Mouse (Mus musculus) midbrain, postnatal 0 days (tissue): ENCODE measurements at regions not wholly inside any gene's neighbourhood (a gene's known extent, or its start where the extent isn't known, plus 50 kb on each side); places are given as distances from the start of the nearest gene placed in this dataset.

Experiments used
- ATAC-seq: fragments of 200-750 bp; cut with Nextera tagmentation; 2 replicates; pipeline ENCODE4 v1.8.0; 2017; ENCODE audit warnings: moderate number of reproducible peaks, mild to moderate bottlenecking, moderate TSS enrichment, moderate library complexity; ENCODE audit not compliant: low FRiP score
- DNase-seq: peaks from one replicate; pipeline ENCODE4 v3.0.0-alpha.2; 2015; ENCODE audit warnings: low spot score
- H3K27ac ChIP-seq: fragments of 300-500 bp; sonication (generic); 2 replicates; pipeline ENCODE4 v1.5.1; 2014; ENCODE audit warnings: low read depth, mild to moderate bottlenecking, low read length, mixed read lengths
- H3K27me3 ChIP-seq: fragments of 300-500 bp; sonication (generic); 2 replicates; pipeline ENCODE4 v1.6.1; 2014; ENCODE audit warnings: low read length, control low read depth, mixed read lengths; ENCODE audit not compliant: insufficient read depth
- H3K36me3 ChIP-seq: fragments of 300-500 bp; sonication (generic); 2 replicates; pipeline ENCODE4 v1.6.1; 2014; ENCODE audit warnings: low read length, control low read depth, mixed read lengths; ENCODE audit not compliant: insufficient read depth
- H3K4me1 ChIP-seq: fragments of 300-500 bp; sonication (generic); 2 replicates; pipeline ENCODE4 v1.6.1; 2014; ENCODE audit warnings: mild to moderate bottlenecking, control low read depth, antibody characterized with exemption, low read length, mixed read lengths; ENCODE audit not compliant: insufficient read depth
- H3K4me2 ChIP-seq: fragments of 300-500 bp; sonication (generic); 2 replicates; pipeline ENCODE4 v1.6.1; 2014; ENCODE audit warnings: low read depth, mild to moderate bottlenecking, low read length, mixed read lengths; ENCODE audit not compliant: poor library complexity, severe bottlenecking
- H3K4me3 ChIP-seq: fragments of 300-500 bp; sonication (generic); 2 replicates; pipeline ENCODE4 v1.5.1; 2014; ENCODE audit warnings: low read depth, mild to moderate bottlenecking, low read length, moderate library complexity
- H3K9ac ChIP-seq: fragments of 300-500 bp; sonication (generic); replicated peaks from 2 replicates; pipeline ENCODE4 v1.6.1; 2014; ENCODE audit warnings: mild to moderate bottlenecking, low read length, moderate library complexity, mixed read lengths; ENCODE audit not compliant: poor library complexity, severe bottlenecking
- H3K9me3 ChIP-seq: fragments of 300-500 bp; sonication (generic); 2 replicates; pipeline ENCODE4 v1.6.1; 2016; ENCODE audit warnings: low read length, control low read depth
- CTCF ChIP-seq: IDR thresholded peaks from 2 replicates; pipeline ENCODE4 v1.5.1; 2016; ENCODE audit warnings: antibody characterized with exemption, mild to moderate bottlenecking
- WGBS: fragments of 180-500 bp; shearing (Covaris S2); extraction: QIAGEN DNeasy Blood & Tissue Kit; methylation state at CpG from one replicate; pipeline ENCODE4 v1.1.7; 2014; 5-methylcytosine and 5-hydroxymethylcytosine counted together

GRCm38 (mm10) chr15:36914239-36915100, 93.1 kb downstream of the Zfp706 start:
- Histone ChIP-seq H3K27me3 (no peaks in the 10 kb centered on the region), H3K27ac (no peak overlapping the region), H3K4me1 (no peaks in the 10 kb centered on the region; the same call in 1 of the 2 replicates), H3K9ac (no peak overlapping the region), H3K4me2 (no peak overlapping the region), H3K9me3 (no peaks in the 10 kb centered on the region), H3K4me3 (no peak overlapping the region), H3K36me3 (no peaks in the 10 kb centered on the region)
- ATAC-seq: no peak
- TF ChIP-seq CTCF: no peak
- WGBS: 92% methylated on average over 11 of the region's 11 CpGs
- no peak for DNase-seq

DNA sequence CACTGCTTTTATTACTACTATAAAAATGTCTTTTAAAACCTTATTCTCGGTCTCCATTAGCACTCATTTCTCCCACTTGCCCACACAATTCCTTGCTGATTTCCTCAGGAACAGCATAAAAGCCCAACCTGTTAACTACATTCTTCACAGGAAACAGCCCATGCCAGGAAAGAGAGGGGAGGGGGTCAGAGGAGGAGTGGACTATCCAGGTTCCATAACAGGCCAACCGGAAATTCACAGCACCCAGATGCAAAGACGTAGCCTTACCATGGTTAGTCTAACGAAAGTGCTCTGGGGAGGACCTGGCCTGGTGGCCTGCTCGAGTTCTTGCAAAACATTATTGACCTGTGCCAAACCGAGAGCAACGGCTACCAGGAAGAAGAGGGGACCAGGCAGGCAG, 94.3 kb downstream of the Zfp706 start:
- Histone ChIP-seq H3K9ac (no peak overlapping the region), H3K27me3 (no peaks in the 10 kb centered on the region), H3K4me1 (no peaks in the 10 kb centered on the region; the same call in 1 of the 2 replicates), H3K4me2 (no peak overlapping the region), H3K27ac (no peak overlapping the region), H3K9me3 (no peaks in the 10 kb centered on the region), H3K4me3 (no peak overlapping the region), H3K36me3 (no peaks in the 10 kb centered on the region)
- DNase-seq (no peak), ATAC-seq (no peak)
- WGBS: 95% methylated on average over 7 of the region's 7 CpGs
- TF ChIP-seq CTCF: no peak

DNA sequence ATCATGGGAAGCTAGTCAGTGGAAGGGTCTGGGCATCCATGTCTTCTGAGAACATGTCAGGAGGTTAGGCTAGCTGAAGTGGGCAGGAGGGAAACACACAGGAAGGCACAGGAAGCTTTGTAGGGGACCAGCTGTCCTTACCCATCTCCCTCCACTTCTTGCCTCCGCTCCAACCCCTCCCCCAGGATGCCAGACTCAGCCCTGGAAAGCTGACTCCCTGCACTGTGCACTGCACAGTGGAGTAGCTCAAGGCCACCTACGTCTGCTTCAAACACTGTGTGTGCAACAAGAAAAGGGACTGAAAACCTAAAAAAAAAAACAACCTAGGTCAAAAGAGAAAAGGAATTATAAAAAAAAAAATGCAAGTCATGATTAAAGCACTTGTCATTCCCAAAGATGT, 97.3 kb downstream of the Zfp706 start:
- no peaks in the 10 kb centered on the region for H3K27me3 ChIP-seq
- DNase-seq: no peak
- no peak overlapping the region for H3K4me3 ChIP-seq
- no peaks in the 10 kb centered on the region for H3K9me3 ChIP-seq
- 68% methylated on average over 2 of the region's 2 CpGs for WGBS
- ATAC-seq: no peak
- H3K27ac ChIP-seq: no peak overlapping the region
- H3K36me3 ChIP-seq: no peaks in the 10 kb centered on the region
- no peak overlapping the region for H3K4me2 ChIP-seq
- no peak for TF ChIP-seq CTCF
- no peak overlapping the region for H3K9ac ChIP-seq
- H3K4me1 ChIP-seq: no peaks in the 10 kb centered on the region; the same call in 1 of the 2 replicates

DNA sequence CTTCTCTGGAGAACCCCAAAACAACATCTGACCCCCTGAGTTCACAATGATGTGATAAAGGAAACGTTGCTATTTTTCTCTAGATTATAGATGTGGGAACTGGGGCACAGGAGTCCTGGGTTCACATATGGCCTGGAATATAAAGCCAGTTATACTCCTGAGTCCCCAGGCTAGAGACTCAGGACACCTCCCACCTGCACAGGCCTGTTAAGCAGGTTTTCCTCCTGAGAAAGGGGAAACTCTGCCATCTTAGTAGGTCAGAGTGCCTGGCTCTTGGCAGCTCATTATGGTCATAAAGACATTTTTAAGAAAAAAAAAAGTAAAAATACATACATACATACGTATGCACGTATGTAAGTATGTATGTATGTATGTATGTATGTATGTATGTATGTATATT, 98.1 kb downstream of the Zfp706 start:
- Histone ChIP-seq H3K9me3 (no peaks in the 10 kb centered on the region), H3K27ac (no peak overlapping the region), H3K36me3 (no peaks in the 10 kb centered on the region), H3K4me1 (no peaks in the 10 kb centered on the region; the same call in 1 of the 2 replicates), H3K27me3 (no peaks in the 10 kb centered on the region), H3K4me2 (no peak overlapping the region), H3K4me3 (no peak overlapping the region), H3K9ac (no peak overlapping the region)
- ATAC-seq (no peak), DNase-seq (no peak)
- WGBS: 84% methylated on average over 3 of the region's 3 CpGs
- no peak for TF ChIP-seq CTCF

DNA sequence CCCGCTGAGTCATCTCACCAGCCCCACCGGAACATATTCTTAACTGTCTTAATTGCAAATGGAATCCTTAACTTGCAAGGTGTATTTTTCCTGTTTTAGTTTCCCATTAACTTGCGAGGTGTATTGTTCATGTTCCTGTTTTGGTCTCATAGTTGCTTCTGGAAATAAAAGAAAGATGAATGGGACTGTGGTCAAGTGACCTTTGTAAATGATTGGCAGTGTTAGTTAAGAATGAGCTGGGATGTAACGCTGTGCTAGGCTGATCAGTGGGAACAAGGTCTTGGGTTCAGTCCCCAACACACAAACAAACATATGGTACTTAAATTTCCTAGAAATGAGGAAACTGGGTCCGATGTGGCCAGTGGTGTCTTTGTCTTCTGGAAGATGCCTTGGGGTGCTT, 100.8 kb downstream of the Zfp706 start:
- Histone ChIP-seq H3K9ac (no peak overlapping the region), H3K36me3 (no peaks in the 10 kb centered on the region), H3K4me2 (no peak overlapping the region), H3K9me3 (no peaks in the 10 kb centered on the region), H3K4me1 (peaks cover 4% of the 10 kb centered on the region; the same call in 1 of the 2 replicates), H3K4me3 (no peak overlapping the region), H3K27me3 (no peaks in the 10 kb centered on the region), H3K27ac (no peak overlapping the region)
- ATAC-seq: no peak
- TF ChIP-seq CTCF: no peak
- 96% methylated on average over 5 of the region's 5 CpGs for WGBS
- DNase-seq: no peak

DNA sequence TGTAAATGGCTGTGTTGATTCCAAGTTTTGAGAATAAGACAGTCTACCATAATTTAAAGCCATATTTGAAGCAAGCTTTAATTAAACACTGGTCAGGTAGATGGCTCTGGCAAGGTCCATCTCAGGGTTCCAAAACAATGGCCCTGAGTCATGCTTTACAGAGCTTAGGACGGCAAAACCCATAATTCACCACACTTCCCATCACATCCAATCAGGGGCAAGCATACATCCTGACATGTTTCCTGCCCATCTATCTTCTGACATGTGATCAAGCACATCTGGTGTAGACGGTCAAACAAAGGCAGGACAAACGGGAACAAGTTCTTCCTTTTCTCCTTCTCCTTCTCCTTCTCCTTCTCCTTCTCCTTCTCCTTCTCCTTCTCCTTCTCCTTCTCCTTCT, 101.5 kb downstream of the Zfp706 start:
- H3K27me3 ChIP-seq: no peaks in the 10 kb centered on the region
- ATAC-seq: no peak
- WGBS: 86% methylated on average over 3 of the region's 3 CpGs
- H3K4me2 ChIP-seq: no peak overlapping the region
- no peak overlapping the region for H3K27ac ChIP-seq
- no peak overlapping the region for H3K4me3 ChIP-seq
- TF ChIP-seq CTCF: no peak
- no peaks in the 10 kb centered on the region for H3K9me3 ChIP-seq
- no peaks in the 10 kb centered on the region for H3K36me3 ChIP-seq
- no peak for DNase-seq
- H3K9ac ChIP-seq: no peak overlapping the region
- H3K4me1 ChIP-seq: peaks cover 11% of the 10 kb centered on the region; the same call in 1 of the 2 replicates
